Mouse (Mus musculus) limb, embryonic 15.5 days (tissue): Measurements from ENCODE around the gene Zc3h12a. TPM values are rescaled to one million over a fixed set of nuclear protein-coding genes. Genes with fewer than 3 reads are reported as not detected.

ENCODE experiments used
- ATAC-seq: fragments of 200-750 bp; cut with Nextera tagmentation; 2 replicates; pipeline ENCODE4 v1.8.0; 2017; ENCODE audit warnings: low read depth, moderate TSS enrichment; ENCODE audit not compliant: insufficient number of reproducible peaks, low FRiP score, low TSS enrichment
- H3K27ac ChIP-seq: fragments of 300-500 bp; sonication (generic); 2 replicates; pipeline ENCODE4 v1.5.1; 2015; ENCODE audit warnings: moderate library complexity, mild to moderate bottlenecking, inconsistent platforms
- H3K27me3 ChIP-seq: fragments of 300-500 bp; sonication (generic); 2 replicates; pipeline ENCODE4 v1.6.1; 2015; ENCODE audit warnings: inconsistent platforms
- H3K36me3 ChIP-seq: fragments of 300-500 bp; sonication (generic); 2 replicates; pipeline ENCODE4 v1.6.1; 2015; ENCODE audit warnings: inconsistent platforms
- H3K4me1 ChIP-seq: fragments of 300-500 bp; sonication (generic); 2 replicates; pipeline ENCODE4 v1.6.1; 2015; ENCODE audit warnings: inconsistent platforms
- H3K4me2 ChIP-seq: fragments of 300-500 bp; sonication (generic); 2 replicates; pipeline ENCODE4 v1.6.1; 2015; ENCODE audit warnings: mild to moderate bottlenecking, inconsistent platforms
- H3K4me3 ChIP-seq: fragments of 300-500 bp; sonication (generic); 2 replicates; pipeline ENCODE4 v1.5.1; 2015; ENCODE audit warnings: mild to moderate bottlenecking, inconsistent platforms
- H3K9ac ChIP-seq: fragments of 300-500 bp; sonication (generic); 2 replicates; pipeline ENCODE4 v1.6.1; 2015; ENCODE audit warnings: inconsistent platforms
- H3K9me3 ChIP-seq: fragments of 300-500 bp; sonication (generic); 2 replicates; pipeline ENCODE4 v1.6.1; 2016; ENCODE audit warnings: inconsistent platforms
- WGBS: fragments of 180-500 bp; shearing (Covaris S2); methylation state at CpG from one replicate; pipeline ENCODE4 v1.1.7; 2015; 5-methylcytosine and 5-hydroxymethylcytosine counted together
- polyA plus RNA-seq: library from polyadenylated mRNA; unstranded; fragments of >200 nt; fragmentation: Nextera tagmentation; extraction: Ambion mirVana; gene quantifications from 2 replicates; pipeline ENCODE4 v1.2.1, GENCODE M21; 2015

Gene Zc3h12a
- polyA plus RNA-seq, 1 experiment from 2014 or later = 1.8 TPM

GRCm38 (mm10) chr4:125105354-125105753, 22.3 kb downstream of the Zc3h12a start:
- no peaks in the 10 kb centered on the region for H3K4me1 ChIP-seq
- H3K4me2 ChIP-seq = no peak overlapping the region
- H3K27me3 ChIP-seq = no peaks in the 10 kb centered on the region
- no peak for ATAC-seq
- no peak overlapping the region for H3K9ac ChIP-seq
- H3K27ac ChIP-seq = no peak overlapping the region
- no peaks in the 10 kb centered on the region for H3K9me3 ChIP-seq
- WGBS = 92% methylated on average over 9 of the region's 9 CpGs
- no peak overlapping the region for H3K4me3 ChIP-seq
- peaks cover 48% of the 10 kb centered on the region for H3K36me3 ChIP-seq

GRCm38 (mm10) chr4:125101334-125101733, 26.3 kb downstream of the Zc3h12a start:
- Histone ChIP-seq H3K27ac (no peak overlapping the region), H3K4me1 (no peaks in the 10 kb centered on the region), H3K4me2 (no peak overlapping the region), H3K4me3 (no peak overlapping the region), H3K9me3 (no peaks in the 10 kb centered on the region), H3K27me3 (no peaks in the 10 kb centered on the region), H3K9ac (no peak overlapping the region), H3K36me3 (peaks cover 33% of the 10 kb centered on the region)
- 64% methylated on average over 13 of the region's 13 CpGs for WGBS
- ATAC-seq = no peak

GRCm38 (mm10) chr4:125099458-125099857, 28.2 kb downstream of the Zc3h12a start:
- no peaks in the 10 kb centered on the region for H3K27me3 ChIP-seq
- no peak overlapping the region for H3K9ac ChIP-seq
- H3K4me2 ChIP-seq = no peak overlapping the region
- no peak for ATAC-seq
- H3K4me1 ChIP-seq = no peaks in the 10 kb centered on the region
- H3K9me3 ChIP-seq = no peaks in the 10 kb centered on the region
- WGBS = 7% methylated on average over 8 of the region's 8 CpGs
- H3K27ac ChIP-seq = no peak overlapping the region
- H3K4me3 ChIP-seq = no peak overlapping the region
- peaks cover 22% of the 10 kb centered on the region for H3K36me3 ChIP-seq

GRCm38 (mm10) chr4:125097412-125097811, 30.2 kb downstream of the Zc3h12a start:
- Histone ChIP-seq H3K4me1 (no peaks in the 10 kb centered on the region), H3K27me3 (no peaks in the 10 kb centered on the region), H3K4me2 (no peak overlapping the region), H3K9me3 (no peaks in the 10 kb centered on the region), H3K4me3 (no peak overlapping the region), H3K9ac (no peak overlapping the region), H3K27ac (no peak overlapping the region), H3K36me3 (peaks cover 18% of the 10 kb centered on the region)
- no peak for ATAC-seq
- WGBS = 79% methylated on average over 4 of the region's 4 CpGs

- WGBS = 86% methylated on average over 5 of the region's 5 CpGs
- no peak for ATAC-seq
Measured at GRCm38 (mm10) chr4:125096066-125096465, 31.6 kb downstream of the Zc3h12a start.

GRCm38 (mm10) chr4:125093031-125093430, 34.6 kb downstream of the Zc3h12a start:
- Histone ChIP-seq H3K9me3 (no peaks in the 10 kb centered on the region), H3K4me2 (no peak overlapping the region), H3K36me3 (peaks cover 47% of the 10 kb centered on the region), H3K4me1 (no peaks in the 10 kb centered on the region), H3K27me3 (no peaks in the 10 kb centered on the region), H3K4me3 (no peak overlapping the region), H3K9ac (no peak overlapping the region), H3K27ac (no peak overlapping the region)
- WGBS = 89% methylated on average over 5 of the region's 5 CpGs
- no peak for ATAC-seq

More at GRCm38 (mm10) chr4:125096066-125096465, 31.6 kb downstream of the Zc3h12a start:
- no peaks in the 10 kb centered on the region for H3K27me3 ChIP-seq
- no peak overlapping the region for H3K9ac ChIP-seq
- H3K27ac ChIP-seq = no peak overlapping the region
- no peak overlapping the region for H3K4me2 ChIP-seq
- no peak overlapping the region for H3K4me3 ChIP-seq
- H3K4me1 ChIP-seq = no peaks in the 10 kb centered on the region
- H3K9me3 ChIP-seq = no peaks in the 10 kb centered on the region
- peaks cover 21% of the 10 kb centered on the region for H3K36me3 ChIP-seq

GRCm38 (mm10) chr4:125085346-125085841, 42.2 kb downstream of the Zc3h12a start:
- peak overlapping the region; percentile 87 for H3K9ac ChIP-seq
- peak overlapping the region; percentile 94 for H3K4me3 ChIP-seq
- H3K4me2 ChIP-seq = peak overlapping the region; percentile 87
- under 1% methylated on average over 45 of the region's 45 CpGs for WGBS
- H3K9me3 ChIP-seq = no peaks in the 10 kb centered on the region
- peaks cover 18% of the 10 kb centered on the region for H3K4me1 ChIP-seq
- H3K36me3 ChIP-seq = peaks cover 35% of the 10 kb centered on the region
- H3K27me3 ChIP-seq = no peaks in the 10 kb centered on the region
- H3K27ac ChIP-seq = peak overlapping the region; percentile 97
- ATAC-seq = peak; percentile 88

- H3K36me3 ChIP-seq = peaks cover 28% of the 10 kb centered on the region
- ATAC-seq = peak; percentile 86
- WGBS = 1% methylated on average over 63 of the region's 63 CpGs
Measured at GRCm38 (mm10) chr4:125084403-125085345, 43.0 kb downstream of the Zc3h12a start, which contains the start of gene Meaf6. TSS of gene Meaf6 (plus strand) at chr4:125085134.

GRCm38 (mm10) chr4:125078698-125079097, 48.9 kb downstream of the Zc3h12a start:
- Histone ChIP-seq H3K36me3 (peaks cover 43% of the 10 kb centered on the region), H3K27ac (no peak overlapping the region), H3K4me1 (no peaks in the 10 kb centered on the region), H3K4me3 (no peak overlapping the region), H3K9me3 (no peaks in the 10 kb centered on the region), H3K4me2 (no peak overlapping the region), H3K27me3 (no peaks in the 10 kb centered on the region), H3K9ac (no peak overlapping the region)
- no peak for ATAC-seq
- WGBS = 91% methylated on average over 2 of the region's 2 CpGs

More at GRCm38 (mm10) chr4:125084403-125085345, 43.0 kb downstream of the Zc3h12a start, which contains the start of gene Meaf6:
- H3K9me3 ChIP-seq = no peaks in the 10 kb centered on the region
- peak within 1 kb of the TSS; percentile 94 for H3K4me3 ChIP-seq
- H3K4me1 ChIP-seq = peaks cover 18% of the 10 kb centered on the region
- peak within 1 kb of the TSS; percentile 87 for H3K9ac ChIP-seq
- peak within 1 kb of the TSS; percentile 87 for H3K4me2 ChIP-seq
- peak within 1 kb of the TSS; percentile 97 for H3K27ac ChIP-seq
- no peaks in the 10 kb centered on the region for H3K27me3 ChIP-seq

- peaks cover 53% of the 10 kb centered on the region for H3K36me3 ChIP-seq
- WGBS = 87% methylated on average over 2 of the region's 2 CpGs
- H3K4me2 ChIP-seq = no peak overlapping the region
Measured at GRCm38 (mm10) chr4:125077700-125078099, 49.9 kb downstream of the Zc3h12a start.

More at GRCm38 (mm10) chr4:125077700-125078099, 49.9 kb downstream of the Zc3h12a start:
- Histone ChIP-seq H3K4me3 (no peak overlapping the region), H3K4me1 (no peaks in the 10 kb centered on the region), H3K27ac (no peak overlapping the region), H3K27me3 (no peaks in the 10 kb centered on the region), H3K9me3 (no peaks in the 10 kb centered on the region), H3K9ac (no peak overlapping the region)
- no peak for ATAC-seq
